Mouse (Mus musculus) kidney, postnatal 10 days (tissue): ENCODE data around the gene Naaa.

ENCODE experiments used
- DNase-seq: peaks from one replicate; pipeline ENCODE4 v3.0.0; 2021; ENCODE audit warnings: mixed read lengths

Naaa gene

GRCm38 (mm10) chr5:92262646-92263045, 15.3 kb downstream of the Naaa start:
- no peak for DNase-seq

- DNase-seq, result peak; percentile 36
These were observed 21.8 kb downstream of the Naaa start, which contains the start of gene Ppef2 for GRCm38 (mm10) chr5:92256218-92256617. TSS of gene Ppef2 (minus strand) at chr5:92256278.

- DNase-seq, result no peak
These were observed 23.5 kb downstream of the Naaa start for GRCm38 (mm10) chr5:92254476-92254875.

GRCm38 (mm10) chr5:92252797-92253343, 25.1 kb downstream of the Naaa start:
- peak; percentile 19 for DNase-seq

GRCm38 (mm10) chr5:92252031-92252430, 25.9 kb downstream of the Naaa start:
- no peak for DNase-seq

GRCm38 (mm10) chr5:92248614-92249013, 29.4 kb downstream of the Naaa start:
- DNase-seq, result no peak

- DNase-seq, result no peak
These were observed 32.5 kb downstream of the Naaa start for GRCm38 (mm10) chr5:92245483-92245882.

- DNase-seq, result no peak
These were observed 33.1 kb downstream of the Naaa start for GRCm38 (mm10) chr5:92244900-92245299.

- DNase-seq, result no peak
These were observed 37.2 kb downstream of the Naaa start for GRCm38 (mm10) chr5:92240769-92241168.

GRCm38 (mm10) chr5:92239333-92240232, 38.4 kb downstream of the Naaa start:
- peak; percentile 84 for DNase-seq

GRCm38 (mm10) chr5:92234939-92235557, 42.9 kb downstream of the Naaa start:
- DNase-seq, result no peak

- DNase-seq, result no peak
These were observed 44.6 kb downstream of the Naaa start for GRCm38 (mm10) chr5:92233366-92233765.

- DNase-seq, result no peak
These were observed 46.1 kb downstream of the Naaa start for GRCm38 (mm10) chr5:92231836-92232235.

GRCm38 (mm10) chr5:92230306-92230705, 47.7 kb downstream of the Naaa start:
- DNase-seq, result no peak

- no peak for DNase-seq
These were observed 48.5 kb downstream of the Naaa start for GRCm38 (mm10) chr5:92229514-92229913.

GRCm38 (mm10) chr5:92228776-92229175, 49.2 kb downstream of the Naaa start:
- no peak for DNase-seq

GRCm38 (mm10) chr5:92227782-92228181, 50.2 kb downstream of the Naaa start:
- no peak for DNase-seq

GRCm38 (mm10) chr5:92220287-92220902, 57.6 kb downstream of the Naaa start:
- no peak for DNase-seq

- no peak for DNase-seq
These were observed 58.1 kb downstream of the Naaa start for GRCm38 (mm10) chr5:92219826-92220225.

GRCm38 (mm10) chr5:92218915-92219793, 58.8 kb downstream of the Naaa start:
- no peak for DNase-seq

GRCm38 (mm10) chr5:92215308-92215707, 62.7 kb downstream of the Naaa start, which contains the start of gene U90926:
TSS of gene U90926 (minus strand) at chr5:92215408.
- DNase-seq, result no peak

- peak; percentile 9 for DNase-seq
These were observed 65.7 kb downstream of the Naaa start for GRCm38 (mm10) chr5:92212231-92212630.
